Mouse (Mus musculus) brain, embryonic 14.5 days (tissue): ENCODE measurements around the gene Fuca2.

ENCODE experiments used
- CTCF ChIP-seq: fragments of 200-500 bp; IDR thresholded peaks from 2 replicates; pipeline ENCODE4 v1.5.1; 2012; ENCODE audit warnings: inconsistent platforms, mild to moderate bottlenecking, moderate library complexity, borderline replicate concordance; ENCODE audit not compliant: insufficient read depth, insufficient read length; ENCODE audit errors: extremely low read depth
- POLR2A ChIP-seq: fragments of 200-500 bp; IDR thresholded peaks from 2 replicates; pipeline ENCODE4 v1.6.1; 2012; ENCODE audit warnings: mild to moderate bottlenecking, inconsistent platforms, borderline replicate concordance; ENCODE audit not compliant: poor library complexity, insufficient read depth, insufficient read length, severe bottlenecking; ENCODE audit errors: extremely low read depth

GRCm38 (mm10) chr10:13541721-13542120, 42.4 kb downstream of the Fuca2 start:
- TF ChIP-seq CTCF (no peak), POLR2A (no peak)
